Mouse (Mus musculus) T-helper 17 cell (primary cell): ENCODE measurements at regions not wholly inside any gene's neighbourhood (a gene's known extent, or its start where the extent isn't known, plus 50 kb on each side); places are given as distances from the start of the nearest gene placed in this dataset.
"Not testable (repeated sequence)": the region's sequence is repeated elsewhere in the genome, so short reads cannot be mapped to it uniquely, and the experiment has no call there.

ENCODE experiments used
- in situ Hi-C, 2 experiments: fragments of 300-600 bp; cut with MboI, MseI; formaldehyde crosslinking; loops; 1 replicate in 1 of 2; 2 replicates in 1 of 2; pipeline ENCODE4 v1.15.1; 2025; ENCODE audit warnings: high pct_unique_total_duplicates in 2 of 2

- in situ Hi-C loops: no loop called here
These were observed 928.4 kb upstream of the Mms22l start for GRCm38 (mm10) chr4:23567827-23568226.

- in situ Hi-C loops: no loop called here
These were observed 923.2 kb upstream of the Mms22l start for GRCm38 (mm10) chr4:23573013-23573412.

- in situ Hi-C loops: no loop called here
These were observed 908.8 kb upstream of the Mms22l start for GRCm38 (mm10) chr4:23587412-23587811.

GRCm38 (mm10) chr4:23590883-23591282 is 905.4 kb upstream of the Mms22l start:
- in situ Hi-C loops: loop anchor here in 1 of 2 experiments (10.0 kb wide), 1 partner anchor 1944 kb away; no protein-coding TSS in a partner anchor

DNA sequence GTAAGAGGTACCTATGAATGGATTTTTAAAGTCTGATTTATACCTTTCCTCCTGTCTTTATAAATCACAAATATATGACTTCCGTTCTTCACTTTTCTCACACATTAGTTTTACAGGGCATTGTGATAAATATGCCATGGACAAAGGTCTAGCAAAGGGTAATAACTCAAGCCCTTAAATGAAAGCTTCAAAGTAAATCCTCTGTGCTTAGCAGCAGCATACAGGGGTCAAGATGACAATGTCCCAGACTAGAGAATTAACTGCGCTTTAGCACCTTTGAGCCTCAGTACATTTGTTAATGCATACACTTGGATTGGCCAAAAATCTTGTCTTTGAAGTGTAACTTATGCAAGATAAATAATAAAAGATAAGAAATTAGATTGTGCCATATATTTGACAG is 904.7 kb upstream of the Mms22l start:
- in situ Hi-C loops: loop anchor here in 1 of 2 experiments (10.0 kb wide), 1 partner anchor 1943 kb away; no protein-coding TSS in a partner anchor

DNA sequence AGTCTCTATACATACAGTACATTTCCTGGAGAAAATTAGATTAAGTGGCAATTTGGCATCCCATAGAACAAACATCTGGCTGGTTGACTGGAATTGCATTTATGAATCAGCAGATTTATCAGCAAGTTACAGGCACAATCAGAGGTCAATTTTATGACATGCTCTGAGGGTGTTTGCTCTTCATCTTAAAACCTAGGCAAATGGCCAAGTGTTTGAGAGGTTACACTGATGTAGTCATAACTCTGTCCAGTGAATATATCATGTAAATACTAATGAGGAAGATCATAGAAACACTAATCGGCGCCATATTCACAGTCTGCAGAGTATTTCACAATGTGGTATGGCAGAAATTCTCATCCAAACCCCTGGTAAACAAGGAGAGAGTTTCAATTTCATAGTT is 896.2 kb upstream of the Mms22l start:
- in situ Hi-C loops: no loop called here

DNA sequence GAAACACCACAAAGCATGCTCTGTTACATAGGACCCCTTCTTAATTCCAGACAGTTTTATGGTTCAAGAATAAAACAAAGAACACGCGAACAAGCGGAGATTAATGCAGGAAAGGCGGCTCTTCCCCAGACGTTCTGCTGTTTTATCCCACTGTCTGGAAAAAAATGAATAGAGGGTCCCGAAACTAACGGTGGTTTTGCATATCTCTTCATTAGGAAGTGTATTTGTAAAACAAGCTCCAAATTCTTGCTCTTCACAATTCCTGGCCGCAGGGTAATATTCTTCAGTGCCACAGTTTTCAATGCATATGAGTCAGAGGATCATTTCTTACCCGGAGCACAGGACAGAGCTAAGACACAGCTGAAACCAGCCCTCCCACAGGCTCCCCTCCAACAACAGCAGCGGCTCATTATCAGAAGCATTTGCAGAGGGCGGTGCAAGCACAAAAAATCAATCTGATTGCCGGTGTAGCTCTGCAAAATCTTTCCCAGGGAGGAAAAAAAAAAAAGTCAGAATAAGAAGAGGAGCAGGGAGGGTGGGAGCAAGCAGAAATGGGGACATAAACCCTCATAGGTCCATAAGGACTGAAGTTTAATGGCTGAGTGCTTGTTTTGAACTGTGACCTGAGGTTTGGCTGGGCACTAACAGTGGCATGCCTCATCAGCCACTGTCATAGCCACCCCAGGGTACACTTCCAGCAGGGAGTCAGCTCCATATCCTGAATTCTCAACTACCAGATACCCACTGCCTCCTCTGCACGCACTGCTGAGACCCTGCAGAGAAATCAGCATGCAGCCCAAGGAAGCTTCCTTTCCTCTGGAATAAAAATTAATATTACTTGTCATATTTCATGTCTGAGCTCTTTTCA is 894.6 kb upstream of the Mms22l start:
- in situ Hi-C loops: no loop called here

- in situ Hi-C loops: no loop called here
These were observed 893.8 kb upstream of the Mms22l start for GRCm38 (mm10) chr4:23602294-23602932.

DNA sequence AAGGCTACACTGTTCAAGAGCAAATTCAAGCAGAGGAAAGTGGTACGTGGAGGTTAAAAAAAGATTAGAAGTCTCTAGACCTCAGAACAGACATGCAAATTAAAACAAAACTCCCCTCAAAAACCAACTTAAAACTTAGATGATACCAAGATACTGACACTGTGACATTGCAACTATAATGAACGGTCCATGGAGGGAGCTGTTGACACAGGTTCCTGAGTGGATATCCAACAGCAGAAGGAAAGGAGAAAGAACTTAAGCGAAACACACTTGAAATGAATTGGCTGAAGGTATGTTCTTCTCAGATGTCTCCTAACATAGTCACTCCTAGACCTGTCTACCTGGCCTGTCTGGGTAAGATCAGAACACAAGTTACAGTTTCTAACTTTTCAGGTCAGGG is 888.9 kb upstream of the Mms22l start:
- in situ Hi-C loops: no loop called here

DNA sequence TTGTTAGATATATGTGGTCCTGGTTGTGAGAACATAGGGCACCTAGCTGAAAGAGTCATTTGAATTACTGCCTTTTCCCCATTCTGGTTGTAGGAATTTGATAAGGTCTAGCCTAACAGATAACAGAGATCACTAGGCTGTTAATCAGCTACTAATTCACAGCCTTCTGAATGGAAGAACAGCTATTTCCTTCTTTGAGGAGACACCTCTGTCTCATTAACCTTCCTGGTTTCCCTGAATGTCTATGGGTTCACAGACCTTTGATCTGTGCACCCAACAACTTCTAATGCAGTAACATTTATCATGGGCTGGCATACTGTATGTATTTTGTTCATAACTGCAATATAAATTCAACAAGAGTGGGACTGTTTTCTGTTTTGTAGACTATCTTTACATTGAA is 875.0 kb upstream of the Mms22l start:
- in situ Hi-C loops: loop anchor here in 1 of 2 experiments (5.0 kb wide), 1 partner anchor 51 kb away; no protein-coding TSS in a partner anchor

GRCm38 (mm10) chr4:23622231-23622630 is 874.0 kb upstream of the Mms22l start:
- in situ Hi-C loops: loop anchor here in 1 of 2 experiments (5.0 kb wide), 1 partner anchor 50 kb away; no protein-coding TSS in a partner anchor

DNA sequence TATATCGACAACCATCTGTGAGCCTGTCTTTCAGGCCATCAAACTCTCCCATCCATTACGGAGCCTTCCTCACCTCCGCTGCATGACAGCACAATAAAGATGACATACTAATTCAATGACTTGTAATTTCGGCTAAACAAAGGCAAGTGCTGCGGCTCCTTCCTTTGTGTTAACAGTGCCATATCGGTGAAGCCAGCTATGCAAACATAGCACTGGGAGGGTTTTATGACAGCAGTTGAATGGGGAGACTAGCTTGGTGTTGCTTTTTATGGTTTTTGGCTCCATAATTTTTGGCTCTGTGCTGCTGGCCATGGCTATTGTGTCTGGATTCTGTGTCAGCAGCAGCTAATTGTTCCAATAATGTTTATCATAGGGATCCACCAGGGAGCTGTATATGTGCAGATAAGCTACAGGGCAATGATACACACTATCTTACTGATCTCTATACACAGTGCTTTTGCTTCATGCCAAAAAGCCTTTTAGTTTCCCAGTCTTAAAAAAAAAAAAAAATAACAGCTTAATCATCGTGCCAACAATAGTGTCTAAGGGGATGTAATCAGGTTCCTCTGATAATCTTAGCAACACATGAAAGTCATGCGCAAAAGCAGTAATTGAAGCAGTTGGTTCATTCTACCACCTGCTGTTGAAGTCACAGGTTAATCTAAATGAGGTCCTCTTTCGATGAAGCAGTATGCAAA is 859.9 kb upstream of the Mms22l start:
- in situ Hi-C loops: no loop called here

GRCm38 (mm10) chr4:23636929-23637235 is 859.4 kb upstream of the Mms22l start:
- in situ Hi-C loops: no loop called here

DNA sequence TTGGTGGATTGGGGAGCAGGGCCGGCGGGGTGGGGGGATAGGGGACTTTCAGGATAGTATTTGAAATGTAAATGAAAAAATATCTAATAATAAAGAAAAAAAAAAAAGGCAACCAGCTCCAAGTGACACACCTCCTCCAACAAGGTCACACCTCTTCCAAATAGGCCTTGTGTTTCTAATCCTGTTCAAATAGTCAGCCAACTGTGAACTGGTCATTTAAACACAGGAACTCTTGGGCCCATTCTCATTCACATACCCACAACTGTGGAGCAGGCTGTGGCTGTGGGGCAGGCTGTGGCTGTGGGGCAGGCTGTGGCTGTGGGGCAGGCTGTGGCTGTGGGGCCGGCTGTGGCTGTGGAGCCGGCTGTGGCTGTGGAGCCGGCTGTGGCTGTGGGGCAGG is 839.6 kb upstream of the Mms22l start:
- in situ Hi-C loops: not testable (repeated sequence)

- in situ Hi-C loops: no loop called here
These were observed 827.4 kb upstream of the Mms22l start for GRCm38 (mm10) chr4:23668896-23669295.

DNA sequence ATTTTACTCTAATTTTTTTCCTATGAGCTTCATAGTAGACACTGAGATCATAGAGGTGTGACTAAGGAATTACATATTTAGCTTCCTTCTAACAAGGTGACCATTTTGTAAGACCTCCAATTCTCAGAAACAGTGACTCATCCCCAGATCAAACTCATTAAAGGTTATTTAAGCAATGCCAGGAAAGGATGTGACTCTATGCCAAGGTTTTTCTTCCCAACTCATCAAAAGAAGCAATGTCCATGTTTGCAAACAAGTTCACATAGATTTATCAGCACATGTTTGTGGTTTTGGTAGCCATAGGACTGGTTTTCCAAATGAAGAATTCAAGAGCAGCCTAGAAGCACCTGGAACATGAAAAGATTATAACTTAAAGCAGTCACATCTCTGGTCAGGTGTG is 792.6 kb upstream of the Mms22l start:
- in situ Hi-C loops: no loop called here

DNA sequence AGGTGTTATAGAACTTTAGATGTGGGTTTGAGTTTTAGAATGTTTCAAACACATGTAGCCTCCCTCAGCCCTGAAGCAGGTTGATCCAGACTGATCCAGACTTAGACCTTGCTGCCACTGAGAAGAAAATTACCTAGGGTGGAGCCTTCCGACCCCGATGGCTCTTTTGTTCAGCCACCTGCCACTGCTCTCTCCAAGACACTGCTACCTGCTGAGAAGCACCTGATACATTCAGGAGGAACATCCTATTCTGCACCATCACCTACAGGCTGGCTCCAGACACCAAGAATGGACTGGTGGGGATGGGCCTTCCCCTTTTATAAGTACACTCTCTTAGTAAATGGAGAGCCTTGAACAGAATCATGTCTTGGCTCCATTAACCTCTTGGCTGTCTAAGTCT is 785.5 kb upstream of the Mms22l start:
- in situ Hi-C loops: no loop called here

- in situ Hi-C loops: no loop called here
These were observed 782.4 kb upstream of the Mms22l start for GRCm38 (mm10) chr4:23713781-23714415.

GRCm38 (mm10) chr4:23727846-23728245 is 768.4 kb upstream of the Mms22l start:
- in situ Hi-C loops: no loop called here

- in situ Hi-C loops: no loop called here
These were observed 763.8 kb upstream of the Mms22l start for GRCm38 (mm10) chr4:23732471-23732870.

DNA sequence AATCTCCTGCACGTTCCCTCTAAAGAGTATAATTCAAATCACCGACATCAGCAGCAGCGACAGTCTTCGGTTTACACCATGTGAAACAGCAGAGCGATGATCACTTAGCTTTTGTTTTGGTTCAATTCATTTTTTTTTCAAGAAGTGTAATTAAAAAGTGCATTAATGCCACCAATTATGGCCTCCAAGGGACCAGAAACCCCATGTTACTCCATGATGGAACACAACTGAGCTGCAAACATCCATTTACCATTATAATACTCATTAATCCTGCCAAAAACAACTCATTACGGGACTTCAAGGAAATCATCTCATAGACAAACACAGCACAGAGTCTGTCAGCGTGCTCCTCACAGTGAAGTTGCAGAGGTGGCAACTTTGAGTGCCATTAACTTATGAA is 752.2 kb upstream of the Mms22l start:
- in situ Hi-C loops: no loop called here

- in situ Hi-C loops: no loop called here
These were observed 738.2 kb upstream of the Mms22l start for GRCm38 (mm10) chr4:23758005-23758404.
